Mouse (Mus musculus) heart, postnatal 0 days (tissue): ENCODE results near the gene Fbxl3. TPM values are rescaled to one million over a fixed set of nuclear protein-coding genes. Genes with fewer than 3 reads are reported as not detected.

ENCODE experiments used
- ATAC-seq: fragments of 200-750 bp; cut with Nextera tagmentation; 2 replicates; pipeline ENCODE4 v1.8.0; 2017; ENCODE audit warnings: low read depth, moderate number of reproducible peaks, moderate library complexity; ENCODE audit not compliant: insufficient read depth
- DNase-seq: peaks from one replicate; pipeline ENCODE4 v3.0.0-alpha.2; 2016; ENCODE audit warnings: low spot score
- H3K27ac ChIP-seq: fragments of 300-500 bp; sonication (generic); 2 replicates; pipeline ENCODE4 v1.5.1; 2014; ENCODE audit warnings: low read depth, mild to moderate bottlenecking
- H3K27me3 ChIP-seq: fragments of 300-500 bp; sonication (generic); 2 replicates; pipeline ENCODE4 v1.6.1; 2014; ENCODE audit warnings: low read length, mixed read lengths; ENCODE audit not compliant: control insufficient read depth, insufficient read depth
- H3K36me3 ChIP-seq: fragments of 300-500 bp; sonication (generic); replicated peaks from 2 replicates; pipeline ENCODE4 v1.6.1; 2014; ENCODE audit warnings: low read length, mixed read lengths; ENCODE audit not compliant: control insufficient read depth, insufficient read depth
- H3K4me1 ChIP-seq: fragments of 300-500 bp; sonication (generic); 2 replicates; pipeline ENCODE4 v1.6.1; 2014; ENCODE audit warnings: antibody characterized with exemption; ENCODE audit not compliant: control insufficient read depth, insufficient read depth
- H3K4me2 ChIP-seq: fragments of 300-500 bp; sonication (generic); 2 replicates; pipeline ENCODE4 v1.6.1; 2014; ENCODE audit warnings: low read depth, mild to moderate bottlenecking, low read length, moderate library complexity
- H3K4me3 ChIP-seq: fragments of 300-500 bp; sonication (generic); 2 replicates; pipeline ENCODE4 v1.5.1; 2014; ENCODE audit warnings: low read depth, low read length
- H3K9ac ChIP-seq: fragments of 300-500 bp; sonication (generic); replicated peaks from 2 replicates; pipeline ENCODE4 v1.6.1; 2014; ENCODE audit warnings: low read depth, low read length, mixed read lengths
- H3K9me3 ChIP-seq: fragments of 300-500 bp; sonication (generic); replicated peaks from 2 replicates; pipeline ENCODE4 v1.6.1; 2016; ENCODE audit warnings: low read length; ENCODE audit not compliant: control insufficient read depth
- CTCF ChIP-seq: IDR thresholded peaks from 2 replicates; pipeline ENCODE4 v1.5.1; 2016; ENCODE audit warnings: antibody characterized with exemption, control low read depth, low read depth
- EP300 ChIP-seq: IDR thresholded peaks from 2 replicates; pipeline ENCODE4 v1.6.1; 2016; ENCODE audit warnings: antibody characterized with exemption, low read depth
- WGBS: fragments of 180-500 bp; shearing (Covaris S2); extraction: QIAGEN DNeasy Blood & Tissue Kit; methylation state at CpG from one replicate; pipeline ENCODE4 v1.1.7; 2014; 5-methylcytosine and 5-hydroxymethylcytosine counted together
- polyA plus RNA-seq: library from polyadenylated mRNA; unstranded; fragments of >200 nt; fragmentation: Nextera tagmentation; extraction: Ambion mirVana; gene quantifications from 2 replicates; pipeline ENCODE4 v1.2.1, GENCODE M21; 2015
- total RNA-seq: library from RNA; depleted of rRNA; stranded (reverse); fragments of >200 nt; gene quantifications from 2 replicates; pipeline ENCODE4 v1.2.3, GENCODE M21; 2014; ENCODE audit warnings: low replicate concordance

Gene Fbxl3
- total and polyA plus RNA-seq, 2 experiments from 2014 or later = 17.0 to 99.7 TPM

- Histone ChIP-seq H3K27me3 (no peaks in the 10 kb centered on the region), H3K9ac (no peak overlapping the region), H3K4me1 (peaks cover 5% of the 10 kb centered on the region; the same call in 1 of the 2 replicates), H3K4me2 (peak overlapping the region; percentile 26; the same call in 1 of the 2 replicates), H3K9me3 (no peaks in the 10 kb centered on the region), H3K4me3 (no peak overlapping the region), H3K36me3 (no peaks in the 10 kb centered on the region), H3K27ac (no peak overlapping the region)
- TF ChIP-seq EP300 (no peak), CTCF (peak; percentile 66)
- WGBS = 7% methylated on average over 10 of the region's 10 CpGs
- ATAC-seq = no peak
- peak; percentile 29 for DNase-seq
Observed at GRCm38 (mm10) chr14:103065294-103066167, 33.8 kb downstream of the Fbxl3 start.

- ATAC-seq = no peak
- 72% methylated on average over 10 of the region's 10 CpGs for WGBS
- H3K27ac ChIP-seq = no peak overlapping the region
- H3K4me2 ChIP-seq = no peak overlapping the region
- H3K4me3 ChIP-seq = no peak overlapping the region
- no peaks in the 10 kb centered on the region for H3K4me1 ChIP-seq
- no peaks in the 10 kb centered on the region for H3K36me3 ChIP-seq
- TF ChIP-seq CTCF (no peak), EP300 (no peak)
- no peaks in the 10 kb centered on the region for H3K27me3 ChIP-seq
- no peak overlapping the region for H3K9ac ChIP-seq
- H3K9me3 ChIP-seq = no peaks in the 10 kb centered on the region; the same call in 1 of the 2 replicates
- no peak for DNase-seq
Observed at GRCm38 (mm10) chr14:103059495-103059894, 39.9 kb downstream of the Fbxl3 start.

GRCm38 (mm10) chr14:103058998-103059397, 40.4 kb downstream of the Fbxl3 start:
- TF ChIP-seq EP300 = no peak
- no peak for TF ChIP-seq CTCF
- H3K4me1 ChIP-seq = no peaks in the 10 kb centered on the region
- no peak overlapping the region for H3K27ac ChIP-seq
- H3K9ac ChIP-seq = no peak overlapping the region
- no peak for ATAC-seq
- H3K27me3 ChIP-seq = no peaks in the 10 kb centered on the region
- no peak for DNase-seq
- no peaks in the 10 kb centered on the region; the same call in 1 of the 2 replicates for H3K9me3 ChIP-seq
- H3K36me3 ChIP-seq = no peaks in the 10 kb centered on the region
- no peak overlapping the region for H3K4me2 ChIP-seq
- H3K4me3 ChIP-seq = no peak overlapping the region
- 50% methylated on average over 1 of the region's 1 CpGs for WGBS

GRCm38 (mm10) chr14:103056601-103057000, 42.8 kb downstream of the Fbxl3 start:
- H3K36me3 ChIP-seq = no peaks in the 10 kb centered on the region
- ATAC-seq (no peak), DNase-seq (no peak)
- H3K27me3 ChIP-seq = no peaks in the 10 kb centered on the region
- 79% methylated on average over 7 of the region's 7 CpGs for WGBS
- no peak overlapping the region for H3K27ac ChIP-seq
- no peak overlapping the region for H3K4me3 ChIP-seq
- no peaks in the 10 kb centered on the region for H3K4me1 ChIP-seq
- H3K9ac ChIP-seq = no peak overlapping the region
- TF ChIP-seq CTCF (no peak), EP300 (no peak)
- H3K4me2 ChIP-seq = no peak overlapping the region
- H3K9me3 ChIP-seq = no peaks in the 10 kb centered on the region; the same call in 1 of the 2 replicates

GRCm38 (mm10) chr14:103054731-103055130, 44.6 kb downstream of the Fbxl3 start:
- ATAC-seq = no peak
- Histone ChIP-seq H3K4me1 (no peaks in the 10 kb centered on the region), H3K36me3 (no peaks in the 10 kb centered on the region), H3K4me2 (no peak overlapping the region), H3K27ac (no peak overlapping the region), H3K9ac (no peak overlapping the region), H3K4me3 (no peak overlapping the region), H3K27me3 (no peaks in the 10 kb centered on the region), H3K9me3 (no peaks in the 10 kb centered on the region; the same call in 1 of the 2 replicates)
- TF ChIP-seq CTCF (no peak), EP300 (no peak)
- DNase-seq = no peak
- 72% methylated on average over 13 of the region's 13 CpGs for WGBS
